Mouse (Mus musculus): Measurements from ENCODE around the gene Ccdc33. TPM values are rescaled to one million over a fixed set of nuclear protein-coding genes. Genes with fewer than 3 reads are reported as not detected.
A peak's percentile ranks its signal among the peaks of the same experiment; 100 is the strongest.

Ccdc33 gene
- polyA plus RNA-seq, 1 experiment from 2014 or later = 1.5 TPM

GRCm38 (mm10) chr9:58086203-58086602, 32.4 kb downstream of the Ccdc33 start:
- H3K9ac ChIP-seq = no peak overlapping the region
- no peak overlapping the region for H3K4me2 ChIP-seq (replicated peaks)
- no peak for ATAC-seq (ENCODE audit: low FRiP score)
- H3K27me3 ChIP-seq = peaks cover 23% of the 10 kb centered on the region
- 31% methylated on average over 9 of the region's 9 CpGs for WGBS
- no peak overlapping the region for H3K4me3 ChIP-seq
- no peaks in the 10 kb centered on the region for H3K36me3 ChIP-seq
- H3K9me3 ChIP-seq (replicated peaks) = no peaks in the 10 kb centered on the region
- peak overlapping the region; percentile 60; the same call in 1 of the 2 replicates for H3K27ac ChIP-seq
- peaks cover 45% of the 10 kb centered on the region for H3K4me1 ChIP-seq

DNA sequence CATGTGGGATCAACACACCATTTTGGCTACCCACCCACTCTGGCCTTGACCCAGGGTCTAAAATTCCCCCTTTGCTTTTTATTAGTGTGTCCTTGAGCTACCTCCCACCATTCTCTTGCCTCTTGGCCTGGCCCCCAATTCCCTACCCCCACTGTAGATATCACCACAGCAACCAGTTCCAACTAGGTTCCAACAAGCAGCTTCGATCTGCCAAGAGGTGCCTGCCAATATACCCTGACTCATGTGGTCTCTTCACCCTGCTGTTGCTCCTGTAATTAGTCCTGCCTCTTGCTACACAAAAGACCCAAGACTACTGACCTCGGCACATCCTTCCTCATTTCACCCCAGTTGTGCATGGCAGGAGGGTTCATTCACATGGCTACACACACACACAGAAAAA, 33.5 kb downstream of the Ccdc33 start:
- WGBS = 7% methylated on average over 2 of the region's 2 CpGs
- no peaks in the 10 kb centered on the region for H3K36me3 ChIP-seq
- no peaks in the 10 kb centered on the region for H3K9me3 ChIP-seq (replicated peaks)
- H3K27ac ChIP-seq = peak overlapping the region; percentile 60; the same call in 1 of the 2 replicates
- H3K4me1 ChIP-seq = peaks cover 45% of the 10 kb centered on the region
- H3K27me3 ChIP-seq = peaks cover 20% of the 10 kb centered on the region
- H3K4me2 ChIP-seq (replicated peaks) = no peak overlapping the region
- peak; percentile 42; the same call in 1 of the 2 replicates for ATAC-seq (ENCODE audit: low FRiP score)
- no peak overlapping the region for H3K9ac ChIP-seq
- H3K4me3 ChIP-seq = no peak overlapping the region

- no peak overlapping the region for H3K9ac ChIP-seq
- no peaks in the 10 kb centered on the region for H3K9me3 ChIP-seq (replicated peaks)
- H3K36me3 ChIP-seq = no peaks in the 10 kb centered on the region
- peaks cover 45% of the 10 kb centered on the region for H3K4me1 ChIP-seq
- peaks cover 17% of the 10 kb centered on the region for H3K27me3 ChIP-seq
- H3K4me3 ChIP-seq = no peak overlapping the region
- WGBS = 18% methylated on average over 8 of the region's 8 CpGs
- ATAC-seq (ENCODE audit: low FRiP score) = no peak
- peak overlapping the region; percentile 49; the same call in 1 of the 2 replicates for H3K27ac ChIP-seq
- H3K4me2 ChIP-seq (replicated peaks) = no peak overlapping the region
Measured at GRCm38 (mm10) chr9:58084586-58084985, 34.0 kb downstream of the Ccdc33 start.

DNA sequence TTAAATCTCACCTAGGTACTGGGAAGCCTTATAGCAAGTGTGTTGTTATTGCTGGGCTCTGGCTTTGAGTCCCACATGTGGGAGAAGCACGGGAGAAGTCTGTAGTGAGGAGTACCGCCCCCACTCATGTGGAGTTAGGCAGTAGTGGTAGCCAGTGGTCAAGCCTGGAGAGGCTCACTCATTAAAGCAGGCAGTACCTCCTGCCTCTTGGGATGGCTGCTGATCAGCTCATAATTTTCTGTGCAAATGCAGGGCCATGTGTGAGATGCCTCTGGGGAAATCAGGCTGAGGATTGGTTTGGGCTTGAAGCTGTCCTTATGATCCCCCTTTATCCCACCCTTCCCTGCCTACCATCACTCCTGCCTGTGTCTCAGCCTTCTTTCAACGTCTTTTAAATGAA, 44.1 kb downstream of the Ccdc33 start:
- WGBS = 50% methylated on average over 3 of the region's 3 CpGs
- Histone ChIP-seq H3K36me3 (no peaks in the 10 kb centered on the region), H3K4me1 (peaks cover 35% of the 10 kb centered on the region), H3K4me3 (no peak overlapping the region), H3K27me3 (peaks cover 11% of the 10 kb centered on the region; the same call in 1 of the 2 replicates), H3K9ac (no peak overlapping the region), H3K27ac (no peak overlapping the region), H3K4me2 (replicated peaks) (no peak overlapping the region), H3K9me3 (replicated peaks) (no peaks in the 10 kb centered on the region)
- no peak for ATAC-seq (ENCODE audit: low FRiP score)

DNA sequence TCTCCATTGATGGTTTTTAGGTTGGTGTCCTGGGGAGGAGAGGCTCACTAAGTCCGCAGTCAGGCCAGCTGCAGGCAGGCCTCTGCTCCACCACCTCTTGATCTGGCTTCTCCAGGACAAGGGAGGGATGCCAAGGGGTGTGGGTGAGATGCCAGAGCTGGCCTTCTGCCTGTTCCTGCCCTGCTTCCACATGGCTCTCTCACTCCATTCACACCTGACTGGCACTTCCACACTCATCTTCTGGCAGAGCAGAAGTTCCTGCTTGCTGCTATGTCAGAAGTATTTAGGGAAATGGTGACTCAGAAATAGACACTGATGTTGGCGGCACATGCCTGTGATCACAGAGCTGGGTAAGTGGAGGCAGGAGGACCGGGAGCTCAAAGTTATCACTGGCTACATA, 51.1 kb downstream of the Ccdc33 start:
- peaks cover 22% of the 10 kb centered on the region for H3K27me3 ChIP-seq
- no peak overlapping the region for H3K4me2 ChIP-seq (replicated peaks)
- H3K9me3 ChIP-seq (replicated peaks) = no peaks in the 10 kb centered on the region
- no peak overlapping the region for H3K4me3 ChIP-seq
- no peaks in the 10 kb centered on the region for H3K36me3 ChIP-seq
- H3K9ac ChIP-seq = no peak overlapping the region
- ATAC-seq (ENCODE audit: low FRiP score) = no peak
- WGBS = 77% methylated on average over 3 of the region's 3 CpGs
- no peak overlapping the region for H3K27ac ChIP-seq
- peaks cover 52% of the 10 kb centered on the region for H3K4me1 ChIP-seq

DNA sequence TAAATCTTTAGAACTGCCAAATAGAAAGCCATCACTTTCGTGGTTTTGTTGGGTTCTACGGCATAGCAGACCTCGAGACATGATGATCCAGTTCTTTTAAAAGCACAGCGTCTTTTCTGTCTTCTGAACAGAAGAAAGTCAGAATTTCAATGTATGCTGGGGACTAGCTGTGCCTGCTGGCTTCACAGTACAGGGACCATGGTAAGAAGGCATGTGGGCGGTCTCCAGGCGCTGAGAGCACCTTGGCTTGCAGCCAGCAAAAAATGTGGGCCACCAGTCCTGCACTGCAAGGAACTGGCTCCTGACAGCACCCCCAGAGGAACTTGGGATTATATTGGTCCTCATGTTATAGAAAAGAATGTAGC, 51.9 kb downstream of the Ccdc33 start:
- Histone ChIP-seq H3K4me2 (replicated peaks) (no peak overlapping the region), H3K27ac (no peak overlapping the region), H3K4me1 (peaks cover 53% of the 10 kb centered on the region), H3K9ac (no peak overlapping the region), H3K9me3 (replicated peaks) (no peaks in the 10 kb centered on the region), H3K27me3 (peaks cover 22% of the 10 kb centered on the region), H3K36me3 (no peaks in the 10 kb centered on the region), H3K4me3 (no peak overlapping the region)
- WGBS = 78% methylated on average over 6 of the region's 6 CpGs
- no peak for ATAC-seq (ENCODE audit: low FRiP score)

- no peak for ATAC-seq (ENCODE audit: low FRiP score)
- Histone ChIP-seq H3K36me3 (no peaks in the 10 kb centered on the region), H3K4me1 (peaks cover 53% of the 10 kb centered on the region), H3K27ac (peak overlapping the region; percentile 55), H3K9me3 (replicated peaks) (no peaks in the 10 kb centered on the region), H3K27me3 (peaks cover 25% of the 10 kb centered on the region), H3K4me2 (replicated peaks) (no peak overlapping the region), H3K9ac (no peak overlapping the region), H3K4me3 (no peak overlapping the region)
- WGBS = 80% methylated on average over 6 of the region's 6 CpGs
Measured at GRCm38 (mm10) chr9:58065977-58066730, 52.5 kb downstream of the Ccdc33 start.

DNA sequence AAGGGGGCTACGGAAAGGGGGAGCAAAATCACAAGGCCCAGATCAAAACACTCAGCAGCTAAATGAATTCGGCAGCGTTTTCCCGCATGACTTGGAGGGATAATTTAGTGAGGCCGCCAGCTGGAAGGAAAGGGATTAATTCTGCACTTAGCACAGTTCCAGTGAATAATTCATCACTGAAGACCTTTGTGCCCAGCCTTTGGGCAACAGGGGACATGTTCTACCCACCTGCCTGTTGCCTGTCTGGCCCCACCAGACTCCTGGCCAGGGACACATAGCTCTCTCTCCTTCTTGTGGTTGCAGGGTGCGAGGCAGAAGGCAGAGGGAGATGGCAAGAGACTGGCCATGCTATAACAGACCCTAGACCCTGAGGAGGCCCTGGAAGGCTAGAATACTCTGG, 53.1 kb downstream of the Ccdc33 start:
- WGBS = 26% methylated on average over 6 of the region's 6 CpGs
- H3K4me1 ChIP-seq = peaks cover 54% of the 10 kb centered on the region
- no peak overlapping the region for H3K4me2 ChIP-seq (replicated peaks)
- no peaks in the 10 kb centered on the region for H3K9me3 ChIP-seq (replicated peaks)
- H3K27me3 ChIP-seq = peaks cover 25% of the 10 kb centered on the region
- no peak for ATAC-seq (ENCODE audit: low FRiP score)
- peak overlapping the region; percentile 55 for H3K27ac ChIP-seq
- H3K36me3 ChIP-seq = no peaks in the 10 kb centered on the region
- H3K4me3 ChIP-seq = no peak overlapping the region
- H3K9ac ChIP-seq = no peak overlapping the region

GRCm38 (mm10) chr9:58063531-58063930, 55.1 kb downstream of the Ccdc33 start, which contains the start of gene Stra6:
Gene Stra6, plus strand, starts transcription at chr9:58063788.
- no peak for ATAC-seq (ENCODE audit: low FRiP score)
- Histone ChIP-seq H3K4me2 (replicated peaks) (no peak within 1 kb of the TSS), H3K4me1 (peaks cover 65% of the 10 kb centered on the region), H3K9me3 (replicated peaks) (no peaks in the 10 kb centered on the region), H3K9ac (no peak within 1 kb of the TSS), H3K27ac (peak within 1 kb of the TSS; percentile 13), H3K4me3 (no peak within 1 kb of the TSS), H3K27me3 (peaks cover 12% of the 10 kb centered on the region), H3K36me3 (no peaks in the 10 kb centered on the region)
- 34% methylated on average over 3 of the region's 3 CpGs for WGBS

GRCm38 (mm10) chr9:58060677-58061667, 57.7 kb downstream of the Ccdc33 start:
- H3K4me2 ChIP-seq (replicated peaks) = peak overlapping the region; percentile 11; the same call in 1 of the 2 replicates
- peak; percentile 67 for ATAC-seq (ENCODE audit: low FRiP score)
- peaks cover 56% of the 10 kb centered on the region for H3K4me1 ChIP-seq
- H3K9ac ChIP-seq = no peak overlapping the region
- H3K4me3 ChIP-seq = no peak overlapping the region
- H3K9me3 ChIP-seq (replicated peaks) = no peaks in the 10 kb centered on the region
- H3K27me3 ChIP-seq = peaks cover 27% of the 10 kb centered on the region
- peak overlapping the region; percentile 82 for H3K27ac ChIP-seq
- H3K36me3 ChIP-seq = no peaks in the 10 kb centered on the region
- 8% methylated on average over 23 of the region's 23 CpGs for WGBS

DNA sequence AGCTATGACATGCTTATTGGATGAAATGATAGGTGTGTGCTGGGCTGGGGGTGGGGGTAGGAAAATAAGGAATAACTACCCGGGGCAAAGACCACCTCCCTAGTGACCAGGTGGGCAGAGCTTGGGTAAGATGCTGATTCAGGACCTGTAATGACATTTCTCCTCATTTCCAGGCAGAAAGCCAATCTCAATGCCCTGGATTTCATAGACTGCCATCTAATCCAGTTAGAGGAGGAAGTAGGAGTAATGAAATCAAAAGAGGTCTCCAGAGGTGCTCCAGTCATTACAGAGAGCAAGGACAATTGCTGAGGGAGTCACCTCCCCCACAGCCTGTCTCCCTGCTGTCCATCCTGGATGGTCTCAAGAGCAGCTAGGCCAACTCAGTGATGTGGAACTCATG, 58.7 kb downstream of the Ccdc33 start:
- WGBS = 42% methylated on average over 1 of the region's 1 CpGs
- no peak overlapping the region for H3K4me3 ChIP-seq
- peaks cover 56% of the 10 kb centered on the region for H3K4me1 ChIP-seq
- no peaks in the 10 kb centered on the region for H3K36me3 ChIP-seq
- no peak overlapping the region for H3K4me2 ChIP-seq (replicated peaks)
- H3K9ac ChIP-seq = no peak overlapping the region
- H3K9me3 ChIP-seq (replicated peaks) = no peaks in the 10 kb centered on the region
- H3K27ac ChIP-seq = peak overlapping the region; percentile 82
- no peak for ATAC-seq (ENCODE audit: low FRiP score)
- H3K27me3 ChIP-seq = peaks cover 27% of the 10 kb centered on the region

GRCm38 (mm10) chr9:58055666-58056065, 63.0 kb downstream of the Ccdc33 start:
- no peak overlapping the region for H3K4me2 ChIP-seq (replicated peaks)
- no peak overlapping the region for H3K9ac ChIP-seq
- WGBS = 72% methylated on average over 5 of the region's 5 CpGs
- no peaks in the 10 kb centered on the region for H3K36me3 ChIP-seq
- H3K9me3 ChIP-seq (replicated peaks) = no peaks in the 10 kb centered on the region
- no peak for ATAC-seq (ENCODE audit: low FRiP score)
- 0 out of 2 replicates have a peak overlapping the region, but pooled peaks have one; percentile 4 for H3K27ac ChIP-seq
- H3K4me1 ChIP-seq = peaks cover 51% of the 10 kb centered on the region
- peaks cover 39% of the 10 kb centered on the region for H3K27me3 ChIP-seq
- no peak overlapping the region for H3K4me3 ChIP-seq
